Mouse (Mus musculus): ENCODE measurements at regions not wholly inside any gene's neighbourhood (a gene's known extent, or its start where the extent isn't known, plus 50 kb on each side); places are given as distances from the start of the nearest gene placed in this dataset.

- TF ChIP-seq CTCF (IDR thresholded peaks at IDR 0.05) (no peak), EP300 (IDR thresholded peaks at IDR 0.05) (no peak)
Observed at GRCm38 (mm10) chr5:111554551-111555311, 137.6 kb downstream of the Mn1 start.

Data from lung, postnatal 0 days (tissue).